Mouse (Mus musculus): ENCODE measurements around the gene Actn4.

DNA sequence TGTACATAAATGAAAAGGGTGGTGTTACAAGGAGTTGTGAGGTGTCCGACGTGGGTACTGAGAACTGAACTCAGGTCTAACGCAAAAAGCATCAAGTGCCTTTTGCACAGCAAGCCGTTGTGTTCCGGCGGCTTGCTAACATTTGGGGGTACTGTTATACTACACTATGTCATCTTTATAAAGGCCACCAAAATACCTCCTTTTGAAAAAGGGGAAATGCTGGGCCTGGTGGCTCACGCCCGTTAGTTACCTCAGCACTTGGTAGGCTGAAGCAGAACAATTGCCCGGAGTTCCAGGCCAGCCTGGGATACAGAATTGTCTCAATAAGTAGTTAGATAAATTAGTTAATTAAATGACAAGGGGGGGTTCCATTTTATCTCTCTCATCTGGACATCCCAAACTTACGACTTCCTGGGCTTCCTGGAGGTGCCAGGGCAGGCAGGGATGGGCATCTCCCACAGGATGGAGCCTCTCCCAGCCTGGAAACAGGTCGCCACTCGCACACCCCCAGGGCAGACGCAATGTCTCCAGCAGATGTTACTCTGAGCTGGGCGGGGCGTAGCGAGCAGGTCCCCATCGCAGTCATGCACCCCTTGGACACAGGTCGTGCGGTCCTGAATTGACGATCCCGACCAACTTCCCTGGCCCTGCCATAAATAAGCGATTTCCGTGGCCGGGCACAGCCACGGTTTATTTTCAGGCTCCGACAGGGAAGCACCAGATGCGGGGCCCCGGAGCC, 95.2 kb downstream of the Actn4 start:
- TF ChIP-seq CTCF (IDR thresholded peaks at IDR 0.05; ENCODE audit: control insufficient read depth, insufficient read depth, low read length) (no peak), POLR2A (IDR thresholded peaks at IDR 0.05; ENCODE audit: borderline replicate concordance, control insufficient read depth, low read depth, low read length) (no peak)
